Mouse (Mus musculus) MEL (cell line): ENCODE data around the gene Cxcl17. TPM values are rescaled to one million over a fixed set of nuclear protein-coding genes. Genes with fewer than 3 reads are reported as not detected.

Experiments used
- DNase-seq: peaks from one replicate; pipeline ENCODE4 v3.0.0; 2011; ENCODE audit warnings: low read depth, low spot score
- H3K27ac ChIP-seq: 2 replicates; pipeline ENCODE4 v1.5.1; 2012; ENCODE audit warnings: low read depth, mild to moderate bottlenecking, control low read depth, low read length, moderate library complexity; ENCODE audit not compliant: control insufficient read depth
- H3K27me3 ChIP-seq, 2 experiments: fragments of 150-350 bp in 1 of 2; sonication (generic) in 1 of 2; 2 replicates each; pipeline ENCODE4 v1.6.1; 2012; ENCODE audit warnings: low read length in 2 of 2, mild to moderate bottlenecking in 2 of 2, improper control_type of control experiment in 1 of 2, moderate library complexity in 1 of 2; ENCODE audit not compliant: insufficient read depth in 2 of 2, control insufficient read depth in 1 of 2
- H3K36me3 ChIP-seq, 2 experiments: 2 replicates each; pipeline ENCODE4 v1.6.1; 2012 to 2014; ENCODE audit warnings: low read length in 2 of 2, improper control_type of control experiment in 1 of 2, inconsistent platforms in 1 of 2, mild to moderate bottlenecking in 1 of 2; ENCODE audit not compliant: insufficient read depth in 2 of 2, control insufficient read depth in 1 of 2
- H3K4me1 ChIP-seq, 2 experiments: fragments of 150-350 bp in 1 of 2; sonication (generic) in 1 of 2; 2 replicates each; pipeline ENCODE4 v1.6.1; 2012; ENCODE audit warnings: low read length in 2 of 2, improper control_type of control experiment in 1 of 2, mild to moderate bottlenecking in 1 of 2; ENCODE audit not compliant: insufficient read depth in 2 of 2, control insufficient read depth in 1 of 2
- H3K4me3 ChIP-seq, 2 experiments: fragments of 150-350 bp in 1 of 2; sonication (generic) in 1 of 2; 2 replicates each; pipeline ENCODE4 v1.5.1; 2012; ENCODE audit warnings: low read depth in 2 of 2, low read length in 2 of 2, mild to moderate bottlenecking in 2 of 2, moderate library complexity in 2 of 2, control low read depth in 1 of 2, improper control_type of control experiment in 1 of 2; ENCODE audit not compliant: control insufficient read depth in 1 of 2, insufficient read depth in 1 of 2
- H3K79me2 ChIP-seq: 2 replicates; pipeline ENCODE4 v1.6.1; 2012; ENCODE audit warnings: mild to moderate bottlenecking, low read length, moderate library complexity; ENCODE audit not compliant: control insufficient read depth, poor library complexity, insufficient read depth
- H3K9ac ChIP-seq: 2 replicates; pipeline ENCODE4 v1.6.1; 2012; ENCODE audit warnings: low read depth, mild to moderate bottlenecking, control low read depth, low read length, moderate library complexity; ENCODE audit not compliant: control insufficient read depth, poor library complexity, severe bottlenecking
- H3K9me3 ChIP-seq: fragments of 150-350 bp; sonication (generic); replicated peaks from 2 replicates; pipeline ENCODE4 v1.6.1; 2012; ENCODE audit warnings: mild to moderate bottlenecking, low read length, improper control_type of control experiment, moderate library complexity; ENCODE audit not compliant: insufficient read depth
- BHLHE40 ChIP-seq: IDR thresholded peaks from 2 replicates; pipeline ENCODE4 v1.6.1; 2012; ENCODE audit warnings: low read depth, mild to moderate bottlenecking, inconsistent platforms, low read length, improper control_type of control experiment, borderline replicate concordance
- CHD2 ChIP-seq: IDR thresholded peaks from 2 replicates; pipeline ENCODE4 v1.6.1; 2011; ENCODE audit warnings: low read length, improper control_type of control experiment
- E2F4 ChIP-seq: IDR thresholded peaks from 2 replicates; pipeline ENCODE4 v1.6.1; 2011; ENCODE audit warnings: low read depth, low read length, improper control_type of control experiment, borderline replicate concordance
- EP300 ChIP-seq, 2 experiments: IDR thresholded peaks; 2 replicates each; pipeline ENCODE4 v1.6.1; 2011; ENCODE audit warnings: improper control_type of control experiment in 2 of 2, low read length in 2 of 2, low read depth in 1 of 2, mild to moderate bottlenecking in 1 of 2
- GABPA ChIP-seq: IDR thresholded peaks from 2 replicates; pipeline ENCODE4 v1.6.1; 2012; ENCODE audit warnings: low read depth, mild to moderate bottlenecking, inconsistent platforms, low read length, improper control_type of control experiment, moderate library complexity
- HCFC1 ChIP-seq: IDR thresholded peaks from 2 replicates; pipeline ENCODE4 v1.6.1; 2012; ENCODE audit warnings: low read depth, mild to moderate bottlenecking, inconsistent platforms, low read length, improper control_type of control experiment, moderate library complexity
- MAFK ChIP-seq: IDR thresholded peaks from 2 replicates; pipeline ENCODE4 v1.6.1; 2011; ENCODE audit warnings: low read depth, mild to moderate bottlenecking, low read length, improper control_type of control experiment, borderline replicate concordance
- MAX ChIP-seq: IDR thresholded peaks from 2 replicates; pipeline ENCODE4 v1.6.1; 2011; ENCODE audit warnings: low read length, improper control_type of control experiment
- MEF2A ChIP-seq: IDR thresholded peaks from 2 replicates; pipeline ENCODE4 v1.6.1; 2014; ENCODE audit warnings: low read depth, mild to moderate bottlenecking, inconsistent platforms, low read length, improper control_type of control experiment; ENCODE audit not compliant: poor library complexity, insufficient replicate concordance, severe bottlenecking; ENCODE audit errors: extremely low read depth
- MXI1 ChIP-seq: IDR thresholded peaks from 2 replicates; pipeline ENCODE4 v1.6.1; 2011; ENCODE audit warnings: mild to moderate bottlenecking, low read depth, low read length, improper control_type of control experiment
- NELFE ChIP-seq: IDR thresholded peaks from 2 replicates; pipeline ENCODE4 v1.6.1; 2011; ENCODE audit warnings: low read depth, low read length, improper control_type of control experiment
- POLR2A ChIP-seq, 2 experiments: IDR thresholded peaks; 2 replicates each; pipeline ENCODE4 v1.6.1; 2011 to 2012; ENCODE audit warnings: low read length in 2 of 2, mild to moderate bottlenecking in 2 of 2, control low read depth in 1 of 2, improper control_type of control experiment in 1 of 2, low read depth in 1 of 2, moderate library complexity in 1 of 2; ENCODE audit not compliant: control insufficient read depth in 1 of 2, insufficient read depth in 1 of 2, poor library complexity in 1 of 2
- RCOR1 ChIP-seq: IDR thresholded peaks from 2 replicates; pipeline ENCODE4 v1.6.1; 2012; ENCODE audit warnings: low read depth, mild to moderate bottlenecking, inconsistent platforms, low read length, improper control_type of control experiment
- SIN3A ChIP-seq: IDR thresholded peaks from 2 replicates; pipeline ENCODE4 v1.6.1; 2012; ENCODE audit warnings: low read length, improper control_type of control experiment, inconsistent platforms
- TAL1 ChIP-seq: IDR thresholded peaks from 2 replicates; pipeline ENCODE4 v1.6.1; 2012; ENCODE audit warnings: mild to moderate bottlenecking, inconsistent platforms, low read length, moderate library complexity, mixed read lengths
- USF1 ChIP-seq: IDR thresholded peaks from 2 replicates; pipeline ENCODE4 v1.6.1; 2014; ENCODE audit warnings: low read depth, mild to moderate bottlenecking, inconsistent platforms, low read length, improper control_type of control experiment, moderate library complexity
- ZKSCAN1 ChIP-seq: IDR thresholded peaks from 2 replicates; pipeline ENCODE4 v1.6.1; 2012; ENCODE audit warnings: low read depth, mild to moderate bottlenecking, inconsistent platforms, low read length, improper control_type of control experiment, moderate library complexity
- polyA plus RNA-seq, 2 experiments: library from polyadenylated mRNA; stranded (reverse) in 1 of 2; unstranded in 1 of 2; fragments of >175 nt in 1 of 2; fragments of >200 nt in 1 of 2; gene quantifications; 2 replicates each; pipeline versions ENCODE4 v1.2.1 to v1.2.4; 2012; ENCODE audit warnings: low replicate concordance in 2 of 2, low read depth in 1 of 2; ENCODE audit not compliant: insufficient read length in 2 of 2, insufficient read depth in 1 of 2, missing spikeins in 1 of 2
- total RNA-seq: library from RNA; depleted of rRNA; stranded (reverse); fragments of 300-350 nt; gene quantifications from 2 replicates; pipeline ENCODE4 v1.2.3, GENCODE M21; 2012

The Cxcl17 gene
- total and polyA plus RNA-seq, 3 experiments, result not detected

GRCm38 (mm10) chr7:25385850-25386555, 26.7 kb downstream of the Cxcl17 start (continued):
- TF ChIP-seq RCOR1 (peak; percentile 39; the same call in 1 of the 2 replicates), MAX (no peak), CHD2 (no peak), POLR2A (IDR thresholded peaks at IDR 0.05; ENCODE audit: control insufficient read depth in 1 of 2, insufficient read depth in 1 of 2, low read depth in 1 of 2, low read length in 2 of 2, poor library complexity in 1 of 2) (peak in 1 of 2 experiments; percentile 54; a peak in 2 of 4 replicates), MEF2A (no peak), TAL1 (no peak), E2F4 (no peak), NELFE (peak; percentile 22; the same call in 1 of the 2 replicates), EP300 (IDR thresholded peaks at IDR 0.05; ENCODE audit: low read depth in 1 of 2, low read length in 2 of 2) (peak; percentile 32 to 34; a peak in 2 of 4 replicates)

GRCm38 (mm10) chr7:25385259-25385658, 27.4 kb downstream of the Cxcl17 start:
- Histone ChIP-seq H3K79me2 (no peaks in the 10 kb centered on the region; the same call in 1 of the 2 replicates), H3K27ac (peak overlapping the region; percentile 84), H3K9me3 (no peaks in the 10 kb centered on the region), H3K27me3 (no peaks in the 10 kb centered on the region), H3K36me3 (peaks cover 0 to 22% of the 10 kb centered on the region in 2 experiments; a peak in 2 of 4 replicates), H3K4me1 (peaks cover 18 to 31% of the 10 kb centered on the region in 2 experiments), H3K9ac (no peak overlapping the region), H3K4me3 (no peak overlapping the region; a peak in 1 of 4 replicates)
- DNase-seq, result no peak
- no peak for TF ChIP-seq GABPA
- TF ChIP-seq MAFK, result no peak
- TF ChIP-seq ZKSCAN1, result no peak
- TF ChIP-seq HCFC1, result no peak
- no peak for TF ChIP-seq MAX
- TF ChIP-seq USF1, result no peak
- TF ChIP-seq TAL1, result no peak

- H3K9me3 ChIP-seq, result no peaks in the 10 kb centered on the region
- no peak overlapping the region for H3K27ac ChIP-seq
- H3K36me3 ChIP-seq, result peaks cover 0 to 22% of the 10 kb centered on the region in 2 experiments; a peak in 2 of 4 replicates
- TF ChIP-seq TAL1 (no peak), USF1 (no peak), E2F4 (no peak), NELFE (no peak), MXI1 (no peak), SIN3A (no peak), BHLHE40 (no peak), GABPA (no peak)
- no peaks in the 10 kb centered on the region; the same call in 1 of the 2 replicates for H3K79me2 ChIP-seq
- H3K9ac ChIP-seq, result no peak overlapping the region
- DNase-seq, result no peak
- no peak overlapping the region for H3K4me3 ChIP-seq
- peaks cover 18 to 30% of the 10 kb centered on the region in 2 experiments for H3K4me1 ChIP-seq
- H3K27me3 ChIP-seq, result no peaks in the 10 kb centered on the region
Measured at GRCm38 (mm10) chr7:25384818-25385217, 27.9 kb downstream of the Cxcl17 start.
